Mouse (Mus musculus) kidney, embryonic 15.5 days (tissue): Measurements from ENCODE around the gene Satb2. TPM values are rescaled to one million over a fixed set of nuclear protein-coding genes. Genes with fewer than 3 reads are reported as not detected.

Experiments
- ATAC-seq: fragments of 200-750 bp; cut with Nextera tagmentation; replicated peaks from 2 replicates; pipeline ENCODE4 v1.8.0; 2017; ENCODE audit warnings: moderate TSS enrichment; ENCODE audit not compliant: low FRiP score
- H3K27ac ChIP-seq: fragments of 300-500 bp; sonication (generic); 2 replicates; pipeline ENCODE4 v1.5.1; 2015; ENCODE audit warnings: mild to moderate bottlenecking, inconsistent platforms
- H3K27me3 ChIP-seq: fragments of 300-500 bp; sonication (generic); 2 replicates; pipeline ENCODE4 v1.6.1; 2015; ENCODE audit warnings: inconsistent platforms
- H3K36me3 ChIP-seq: fragments of 300-500 bp; sonication (generic); 2 replicates; pipeline ENCODE4 v1.6.1; 2015; ENCODE audit warnings: inconsistent platforms
- H3K4me1 ChIP-seq: fragments of 300-500 bp; sonication (generic); 2 replicates; pipeline ENCODE4 v1.6.1; 2015; ENCODE audit warnings: inconsistent platforms
- H3K4me2 ChIP-seq: fragments of 300-500 bp; sonication (generic); 2 replicates; pipeline ENCODE4 v1.6.1; 2015; ENCODE audit warnings: moderate library complexity, mild to moderate bottlenecking, inconsistent platforms
- H3K4me3 ChIP-seq: fragments of 300-500 bp; sonication (generic); replicated peaks from 2 replicates; pipeline ENCODE4 v1.5.1; 2015; ENCODE audit warnings: mild to moderate bottlenecking, inconsistent platforms
- H3K9ac ChIP-seq: fragments of 300-500 bp; sonication (generic); 2 replicates; pipeline ENCODE4 v1.6.1; 2015; ENCODE audit warnings: mild to moderate bottlenecking, inconsistent platforms
- H3K9me3 ChIP-seq: fragments of 300-500 bp; sonication (generic); replicated peaks from 2 replicates; pipeline ENCODE4 v1.6.1; 2016; ENCODE audit warnings: inconsistent platforms
- WGBS: fragments of 180-500 bp; shearing (Covaris S2); methylation state at CpG from one replicate; pipeline ENCODE4 v1.1.7; 2015; ENCODE audit warnings: mixed read lengths; 5-methylcytosine and 5-hydroxymethylcytosine counted together
- polyA plus RNA-seq: library from polyadenylated mRNA; unstranded; fragments of >200 nt; fragmentation: Nextera tagmentation; extraction: Ambion mirVana; gene quantifications from 2 replicates; pipeline ENCODE4 v1.2.1, GENCODE M21; 2015

Gene Satb2
- polyA plus RNA-seq, 1 experiment from 2014 or later = 1.7 TPM

GRCm38 (mm10) chr1:56972251-56972949, 6.0 kb downstream of the Satb2 start:
- under 1% methylated on average over 81 of the region's 83 CpGs for WGBS

GRCm38 (mm10) chr1:56971942-56972250, 6.6 kb downstream of the Satb2 start:
- Histone ChIP-seq H3K4me1 (peaks cover 40% of the 10 kb centered on the region), H3K9me3 (no peaks in the 10 kb centered on the region), H3K36me3 (no peaks in the 10 kb centered on the region), H3K4me3 (peak overlapping the region; percentile 70), H3K9ac (peak overlapping the region; percentile 66), H3K27ac (peak overlapping the region; percentile 81; the same call in 1 of the 2 replicates), H3K27me3 (peaks cover 61% of the 10 kb centered on the region), H3K4me2 (peak overlapping the region; percentile 95)
- ATAC-seq = no peak; the same call in 1 of the 2 replicates
- 0% methylated on average over 17 of the region's 23 CpGs for WGBS

More at GRCm38 (mm10) chr1:56972251-56972949, 6.0 kb downstream of the Satb2 start:
- peak overlapping the region; percentile 66 for H3K9ac ChIP-seq
- H3K9me3 ChIP-seq = no peaks in the 10 kb centered on the region
- ATAC-seq = peak; percentile 64
- H3K27ac ChIP-seq = peak overlapping the region; percentile 81
- H3K4me1 ChIP-seq = peaks cover 45% of the 10 kb centered on the region
- H3K4me2 ChIP-seq = peak overlapping the region; percentile 95
- no peaks in the 10 kb centered on the region for H3K36me3 ChIP-seq
- H3K4me3 ChIP-seq = peak overlapping the region; percentile 70
- peaks cover 65% of the 10 kb centered on the region for H3K27me3 ChIP-seq

GRCm38 (mm10) chr1:56971441-56971861, 7.0 kb downstream of the Satb2 start:
- Histone ChIP-seq H3K4me2 (peak overlapping the region; percentile 95), H3K27me3 (peaks cover 59% of the 10 kb centered on the region), H3K4me1 (peaks cover 36% of the 10 kb centered on the region), H3K9ac (peak overlapping the region; percentile 66), H3K9me3 (no peaks in the 10 kb centered on the region), H3K36me3 (no peaks in the 10 kb centered on the region), H3K27ac (no peak overlapping the region), H3K4me3 (peak overlapping the region; percentile 70)
- peak; percentile 3; the same call in 1 of the 2 replicates for ATAC-seq
- WGBS = under 1% methylated on average over 29 of the region's 29 CpGs

GRCm38 (mm10) chr1:56970740-56971141, 7.7 kb downstream of the Satb2 start:
- H3K9ac ChIP-seq = 0 out of 2 replicates have a peak overlapping the region, but pooled peaks have one; percentile 17
- no peak overlapping the region for H3K27ac ChIP-seq
- no peak for ATAC-seq
- H3K4me3 ChIP-seq = peak overlapping the region; percentile 70
- no peaks in the 10 kb centered on the region for H3K36me3 ChIP-seq
- peaks cover 52% of the 10 kb centered on the region for H3K27me3 ChIP-seq
- H3K4me2 ChIP-seq = peak overlapping the region; percentile 95
- under 1% methylated on average over 27 of the region's 27 CpGs for WGBS
- H3K9me3 ChIP-seq = no peaks in the 10 kb centered on the region
- peaks cover 35% of the 10 kb centered on the region for H3K4me1 ChIP-seq

- peak overlapping the region; percentile 95 for H3K4me2 ChIP-seq
- H3K27me3 ChIP-seq = peaks cover 46% of the 10 kb centered on the region
- peaks cover 35% of the 10 kb centered on the region for H3K4me1 ChIP-seq
- no peak for ATAC-seq
- H3K9ac ChIP-seq = 0 out of 2 replicates have a peak overlapping the region, but pooled peaks have one; percentile 29
- peak overlapping the region; percentile 70 for H3K4me3 ChIP-seq
- H3K9me3 ChIP-seq = no peaks in the 10 kb centered on the region
- H3K36me3 ChIP-seq = no peaks in the 10 kb centered on the region
- H3K27ac ChIP-seq = no peak overlapping the region
- WGBS = 1% methylated on average over 47 of the region's 47 CpGs
These were observed 8.8 kb downstream of the Satb2 start for GRCm38 (mm10) chr1:56969364-56970360.

GRCm38 (mm10) chr1:56965879-56966579, 12.4 kb downstream of the Satb2 start:
- no peak overlapping the region for H3K9ac ChIP-seq
- H3K27me3 ChIP-seq = peaks cover 40% of the 10 kb centered on the region
- H3K9me3 ChIP-seq = no peaks in the 10 kb centered on the region
- H3K4me2 ChIP-seq = no peak overlapping the region
- no peak for ATAC-seq
- H3K36me3 ChIP-seq = no peaks in the 10 kb centered on the region
- H3K27ac ChIP-seq = no peak overlapping the region
- WGBS = 57% methylated on average over 3 of the region's 3 CpGs
- H3K4me3 ChIP-seq = no peak overlapping the region
- H3K4me1 ChIP-seq = peaks cover 19% of the 10 kb centered on the region

GRCm38 (mm10) chr1:56964493-56964892, 14.0 kb downstream of the Satb2 start:
- Histone ChIP-seq H3K4me2 (no peak overlapping the region), H3K27me3 (peaks cover 25% of the 10 kb centered on the region), H3K4me1 (peaks cover 4% of the 10 kb centered on the region), H3K27ac (no peak overlapping the region), H3K9me3 (no peaks in the 10 kb centered on the region), H3K4me3 (no peak overlapping the region), H3K36me3 (no peaks in the 10 kb centered on the region), H3K9ac (no peak overlapping the region)
- ATAC-seq = no peak
- 85% methylated on average over 7 of the region's 7 CpGs for WGBS

GRCm38 (mm10) chr1:56963291-56963690, 15.2 kb downstream of the Satb2 start:
- Histone ChIP-seq H3K4me3 (no peak overlapping the region), H3K9me3 (no peaks in the 10 kb centered on the region), H3K9ac (no peak overlapping the region), H3K4me2 (no peak overlapping the region), H3K27ac (no peak overlapping the region), H3K4me1 (no peaks in the 10 kb centered on the region), H3K36me3 (no peaks in the 10 kb centered on the region), H3K27me3 (peaks cover 13% of the 10 kb centered on the region)
- ATAC-seq = no peak
- 77% methylated on average over 4 of the region's 4 CpGs for WGBS

GRCm38 (mm10) chr1:56958996-56959395, 19.5 kb downstream of the Satb2 start:
- H3K36me3 ChIP-seq = no peaks in the 10 kb centered on the region
- H3K4me1 ChIP-seq = no peaks in the 10 kb centered on the region
- H3K4me3 ChIP-seq = no peak overlapping the region
- no peak for ATAC-seq
- H3K9me3 ChIP-seq = no peaks in the 10 kb centered on the region
- H3K4me2 ChIP-seq = no peak overlapping the region
- 84% methylated on average over 5 of the region's 5 CpGs for WGBS
- H3K9ac ChIP-seq = no peak overlapping the region
- H3K27ac ChIP-seq = no peak overlapping the region
- no peaks in the 10 kb centered on the region for H3K27me3 ChIP-seq

- Histone ChIP-seq H3K27ac (no peak overlapping the region), H3K4me2 (no peak overlapping the region), H3K4me3 (no peak overlapping the region), H3K9ac (no peak overlapping the region), H3K9me3 (no peaks in the 10 kb centered on the region), H3K36me3 (no peaks in the 10 kb centered on the region), H3K27me3 (no peaks in the 10 kb centered on the region), H3K4me1 (no peaks in the 10 kb centered on the region)
- 91% methylated on average over 7 of the region's 7 CpGs for WGBS
- ATAC-seq = no peak
These were observed 20.5 kb downstream of the Satb2 start for GRCm38 (mm10) chr1:56957942-56958341.

- WGBS = 95% methylated on average over 2 of the region's 2 CpGs
- Histone ChIP-seq H3K27me3 (no peaks in the 10 kb centered on the region), H3K4me1 (no peaks in the 10 kb centered on the region), H3K4me3 (no peak overlapping the region), H3K27ac (no peak overlapping the region), H3K9ac (no peak overlapping the region), H3K9me3 (no peaks in the 10 kb centered on the region), H3K4me2 (no peak overlapping the region), H3K36me3 (no peaks in the 10 kb centered on the region)
- no peak for ATAC-seq
These were observed 21.6 kb downstream of the Satb2 start for GRCm38 (mm10) chr1:56956811-56957210.
